Mouse (Mus musculus) urinary bladder, adult 2 months (tissue): ENCODE results near the gene Gpr107. TPM values are rescaled to one million over a fixed set of nuclear protein-coding genes. Genes with fewer than 3 reads are reported as not detected.

Experiments used
- DNase-seq: peaks from one replicate; pipeline ENCODE4 v3.0.0; 2022; ENCODE audit warnings: low spot score
- polyA plus RNA-seq: library from polyadenylated mRNA; depleted of rRNA; stranded (reverse); fragments of >200 nt; gene quantifications from 2 replicates; pipeline ENCODE4 v1.2.3, GENCODE M21; 2012; rRNA removed

Gpr107 gene
- polyA plus RNA-seq, 1 experiment, result 24.2 TPM

- DNase-seq, result peak; percentile 66
Observed at GRCm38 (mm10) chr2:31245491-31246141, 93.5 kb downstream of the Gpr107 start, which contains the start of gene Ncs1. Gene Ncs1 (plus strand): TSS chr2:31245823.

- no peak for DNase-seq
Observed at GRCm38 (mm10) chr2:31246251-31246971, 94.3 kb downstream of the Gpr107 start.

GRCm38 (mm10) chr2:31248856-31249255 lies 96.7 kb downstream of the Gpr107 start:
- DNase-seq, result no peak

- DNase-seq, result no peak
Observed at GRCm38 (mm10) chr2:31252167-31252566, 100.1 kb downstream of the Gpr107 start.

- no peak for DNase-seq
Observed at GRCm38 (mm10) chr2:31253463-31253862, 101.3 kb downstream of the Gpr107 start.

- no peak for DNase-seq
Observed at GRCm38 (mm10) chr2:31254806-31255205, 102.7 kb downstream of the Gpr107 start.

GRCm38 (mm10) chr2:31255952-31256938 lies 104.1 kb downstream of the Gpr107 start:
- no peak for DNase-seq

- no peak for DNase-seq
Observed at GRCm38 (mm10) chr2:31257096-31257495, 105.0 kb downstream of the Gpr107 start.

GRCm38 (mm10) chr2:31258609-31259366 lies 106.7 kb downstream of the Gpr107 start:
- peak; percentile 49 for DNase-seq

- no peak for DNase-seq
Observed at GRCm38 (mm10) chr2:31259367-31259920, 107.3 kb downstream of the Gpr107 start.

GRCm38 (mm10) chr2:31260549-31260948 lies 108.4 kb downstream of the Gpr107 start:
- DNase-seq, result no peak

- DNase-seq, result no peak
Observed at GRCm38 (mm10) chr2:31263039-31263461, 110.9 kb downstream of the Gpr107 start.

GRCm38 (mm10) chr2:31263746-31264378 lies 111.7 kb downstream of the Gpr107 start:
- DNase-seq, result peak; percentile 69

- DNase-seq, result no peak
Observed at GRCm38 (mm10) chr2:31267447-31267846, 115.3 kb downstream of the Gpr107 start.

Other genes starting within 250 kb of the Gpr107 start
- 64.8 and 69.3 TPM in 2 replicates for gene Ptges, start 222.5 kb upstream of the Gpr107 start, polyA plus RNA-seq
- 45.0 and 47.1 TPM in 2 replicates for gene Tor1b, start 199.4 kb upstream of the Gpr107 start, polyA plus RNA-seq
- gene Tor1a, start 184.4 kb upstream of the Gpr107 start, polyA plus RNA-seq, result 36.9 and 46.8 TPM in 2 replicates
- 68.9 and 69.1 TPM in 2 replicates for gene BC005624, start 170.1 kb upstream of the Gpr107 start, polyA plus RNA-seq
- 13.5 and 14.7 TPM in 2 replicates for gene Usp20, start 170.0 kb upstream of the Gpr107 start, polyA plus RNA-seq
- 167 and 198 TPM in 2 replicates for gene Fnbp1, start 10.3 kb upstream of the Gpr107 start, polyA plus RNA-seq
- gene Ncs1, start 93.5 kb downstream of the Gpr107 start, polyA plus RNA-seq, result 6.4 and 8.7 TPM in 2 replicates
- 45.4 and 53.8 TPM in 2 replicates for gene Hmcn2, start 162.1 kb downstream of the Gpr107 start, polyA plus RNA-seq